Mouse (Mus musculus) limb, embryonic 14.5 days (tissue): ENCODE data around the gene Rbbp4. TPM values are rescaled to one million over a fixed set of nuclear protein-coding genes. Genes with fewer than 3 reads are reported as not detected.
"Not testable (repeated sequence)": the region's sequence is repeated elsewhere in the genome, so short reads cannot be mapped to it uniquely, and the experiment has no call there.

ENCODE experiments used
- ATAC-seq: fragments of 200-750 bp; cut with Nextera tagmentation; 2 replicates; pipeline ENCODE4 v1.8.0; 2017; ENCODE audit warnings: low read depth, moderate number of reproducible peaks, moderate TSS enrichment; ENCODE audit not compliant: low FRiP score
- DNase-seq: peaks from one replicate; pipeline ENCODE4 v3.0.0-alpha.2; 2015; ENCODE audit warnings: low spot score
- H3K27ac ChIP-seq: fragments of 300-500 bp; sonication (generic); replicated peaks from 2 replicates; pipeline ENCODE4 v1.5.1; 2014; ENCODE audit warnings: low read depth, mild to moderate bottlenecking, low read length, moderate library complexity, mixed read lengths
- H3K27me3 ChIP-seq: fragments of 300-500 bp; sonication (generic); 2 replicates; pipeline ENCODE4 v1.6.1; 2014; ENCODE audit warnings: low read length, mixed read lengths; ENCODE audit not compliant: control insufficient read depth, insufficient read depth
- H3K36me3 ChIP-seq: fragments of 300-500 bp; sonication (generic); 2 replicates; pipeline ENCODE4 v1.6.1; 2014; ENCODE audit warnings: mild to moderate bottlenecking, low read length, moderate library complexity, mixed read lengths; ENCODE audit not compliant: control insufficient read depth, insufficient read depth
- H3K4me1 ChIP-seq: fragments of 300-500 bp; sonication (generic); 2 replicates; pipeline ENCODE4 v1.6.1; 2014; ENCODE audit warnings: antibody characterized with exemption, low read length, mixed read lengths; ENCODE audit not compliant: control insufficient read depth, insufficient read depth
- H3K4me2 ChIP-seq: fragments of 300-500 bp; sonication (generic); replicated peaks from 2 replicates; pipeline ENCODE4 v1.6.1; 2014; ENCODE audit warnings: low read depth, mild to moderate bottlenecking, low read length, moderate library complexity; ENCODE audit not compliant: severe bottlenecking
- H3K4me3 ChIP-seq: fragments of 300-500 bp; sonication (generic); replicated peaks from 2 replicates; pipeline ENCODE4 v1.5.1; 2014; ENCODE audit warnings: low read length
- H3K9ac ChIP-seq: fragments of 300-500 bp; sonication (generic); 2 replicates; pipeline ENCODE4 v1.6.1; 2014; ENCODE audit warnings: mild to moderate bottlenecking, low read depth, low read length, moderate library complexity; ENCODE audit not compliant: severe bottlenecking
- H3K9me3 ChIP-seq: fragments of 300-500 bp; sonication (generic); 2 replicates; pipeline ENCODE4 v1.6.1; 2016; ENCODE audit warnings: low read length; ENCODE audit not compliant: control insufficient read depth
- POLR2A ChIP-seq: fragments of 200-500 bp; IDR thresholded peaks from 2 replicates; pipeline ENCODE4 v1.8.0; 2012; ENCODE audit warnings: inconsistent platforms, mild to moderate bottlenecking, moderate library complexity, borderline replicate concordance; ENCODE audit not compliant: insufficient read depth, insufficient read length; ENCODE audit errors: extremely low read depth
- WGBS: fragments of 180-500 bp; shearing (Covaris S2); extraction: QIAGEN DNeasy Blood & Tissue Kit; methylation state at CpG from one replicate; pipeline ENCODE4 v1.1.7; 2014; 5-methylcytosine and 5-hydroxymethylcytosine counted together
- polyA plus RNA-seq, 2 experiments: library from polyadenylated mRNA; depleted of rRNA in 1 of 2; stranded (reverse) in 1 of 2; unstranded in 1 of 2; fragments of >200 nt; fragmentation: Nextera tagmentation in 1 of 2; extraction: Ambion mirVana in 1 of 2; gene quantifications; 2 replicates each; pipeline versions ENCODE4 v1.2.1 to v1.2.3; 2012 to 2014

The Rbbp4 gene
- polyA plus RNA-seq, 2 experiments, result 128 to 331 TPM

DNA sequence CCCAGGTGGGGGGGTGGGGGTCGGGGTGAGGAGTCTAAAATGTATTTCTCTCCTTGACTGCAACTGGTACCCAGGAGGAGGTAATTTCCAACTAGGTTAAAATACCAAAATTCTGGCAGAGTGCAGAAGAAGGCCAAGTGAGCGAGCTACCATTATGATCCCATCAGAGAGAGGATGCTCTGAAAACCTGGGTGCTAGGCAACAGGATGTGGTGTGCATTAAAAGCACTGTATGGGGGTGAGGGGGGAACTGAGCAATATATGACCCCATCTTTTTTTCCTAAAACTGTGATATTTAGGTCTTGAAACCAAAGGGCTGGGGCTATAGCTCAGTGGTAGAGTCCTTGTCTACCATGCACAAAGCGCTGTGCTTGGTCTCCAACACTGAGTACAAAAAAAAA lies 29.2 kb upstream of the Rbbp4 start:
- TF ChIP-seq POLR2A, result no peak

DNA sequence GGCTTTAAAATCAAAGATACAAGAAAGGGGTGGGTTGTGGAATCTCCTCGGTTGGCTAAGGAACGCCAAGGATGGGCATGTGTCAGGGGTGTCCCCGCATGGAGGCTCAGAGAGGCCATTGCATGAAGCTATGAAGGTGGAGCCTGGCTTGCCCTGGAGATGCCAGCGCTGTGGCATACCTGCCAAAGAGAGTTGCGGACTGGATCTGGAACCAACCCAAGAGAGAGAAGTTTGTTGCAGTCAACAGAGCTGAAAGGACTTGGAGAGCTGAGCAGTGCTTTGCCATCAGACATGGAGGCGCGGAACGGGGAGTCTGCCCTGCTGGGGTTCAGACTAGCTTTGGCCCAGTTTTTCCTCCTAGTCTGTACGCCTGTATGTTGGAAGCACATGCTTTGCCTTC lies 28.3 kb upstream of the Rbbp4 start:
- Histone ChIP-seq H3K27ac (no peak overlapping the region), H3K4me2 (no peak overlapping the region), H3K4me1 (no peaks in the 10 kb centered on the region), H3K9ac (no peak overlapping the region), H3K36me3 (peaks cover 25% of the 10 kb centered on the region), H3K9me3 (no peaks in the 10 kb centered on the region), H3K4me3 (no peak overlapping the region), H3K27me3 (no peaks in the 10 kb centered on the region)
- no peak for DNase-seq
- ATAC-seq, result no peak
- 90% methylated on average over 9 of the region's 9 CpGs for WGBS
- TF ChIP-seq POLR2A, result no peak

More for the DNA sequence above, 29.2 kb upstream of the Rbbp4 start:
- Histone ChIP-seq H3K36me3 (peaks cover 23% of the 10 kb centered on the region), H3K27me3 (no peaks in the 10 kb centered on the region), H3K4me3 (no peak overlapping the region), H3K4me2 (no peak overlapping the region), H3K4me1 (no peaks in the 10 kb centered on the region), H3K9me3 (no peaks in the 10 kb centered on the region), H3K27ac (no peak overlapping the region), H3K9ac (no peak overlapping the region)
- DNase-seq (no peak), ATAC-seq (no peak)
- WGBS, result 91% methylated on average over 3 of the region's 3 CpGs

DNA sequence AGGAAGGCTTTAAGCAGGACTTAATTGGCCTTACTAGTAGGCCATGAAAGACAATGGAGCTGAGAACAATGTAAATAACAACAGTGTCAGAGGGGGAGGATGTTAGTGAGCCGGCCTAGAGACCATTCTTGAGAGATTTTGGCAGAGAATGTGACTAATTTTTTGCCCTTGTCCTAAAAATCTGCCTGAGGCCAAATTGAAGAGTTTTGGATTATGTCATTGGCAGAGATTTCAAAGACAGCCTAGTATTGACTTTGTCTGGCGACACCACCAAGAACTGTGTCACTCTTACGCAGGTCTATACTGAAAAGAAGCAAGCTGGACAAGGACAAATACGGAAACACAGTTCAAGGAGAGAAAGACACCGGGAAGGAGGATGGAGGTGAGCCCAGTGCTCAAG lies 27.6 kb upstream of the Rbbp4 start:
- no peak overlapping the region for H3K27ac ChIP-seq
- WGBS, result 80% methylated on average over 5 of the region's 5 CpGs

DNA sequence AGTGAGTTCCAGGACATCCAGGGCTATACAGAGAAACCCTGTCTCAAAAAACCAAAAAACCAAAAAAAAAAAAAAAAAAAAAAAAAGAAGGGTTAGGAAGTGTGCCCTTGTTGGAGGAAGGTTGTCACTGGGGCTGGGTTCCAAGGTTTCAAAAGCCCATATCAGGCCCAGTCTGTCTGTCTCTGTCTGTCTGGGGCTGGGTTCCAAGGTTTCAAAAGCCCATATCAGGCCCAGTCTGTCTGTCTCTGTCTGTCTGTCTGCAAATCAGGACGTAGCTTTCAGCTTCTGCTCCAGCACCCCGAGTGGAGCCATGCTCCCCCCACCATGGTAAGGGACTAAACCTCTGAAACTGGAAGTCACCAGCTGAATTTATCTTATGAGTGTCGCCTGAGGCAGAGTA lies 27.1 kb upstream of the Rbbp4 start:
- not testable (repeated sequence) for H3K9ac ChIP-seq, H3K27ac ChIP-seq, ATAC-seq, H3K9me3 ChIP-seq, H3K27me3 ChIP-seq, H3K4me1 ChIP-seq, H3K4me2 ChIP-seq, H3K4me3 ChIP-seq, DNase-seq
- H3K36me3 ChIP-seq, result peaks cover 32% of the 10 kb centered on the region
- 94% methylated on average over 3 of the region's 3 CpGs for WGBS

More for the DNA sequence above, 27.6 kb upstream of the Rbbp4 start:
- Histone ChIP-seq H3K4me2 (no peak overlapping the region), H3K9ac (no peak overlapping the region), H3K9me3 (no peaks in the 10 kb centered on the region), H3K4me1 (no peaks in the 10 kb centered on the region), H3K4me3 (no peak overlapping the region), H3K27me3 (no peaks in the 10 kb centered on the region), H3K36me3 (peaks cover 29% of the 10 kb centered on the region)
- ATAC-seq (no peak), DNase-seq (no peak)
- no peak for TF ChIP-seq POLR2A

DNA sequence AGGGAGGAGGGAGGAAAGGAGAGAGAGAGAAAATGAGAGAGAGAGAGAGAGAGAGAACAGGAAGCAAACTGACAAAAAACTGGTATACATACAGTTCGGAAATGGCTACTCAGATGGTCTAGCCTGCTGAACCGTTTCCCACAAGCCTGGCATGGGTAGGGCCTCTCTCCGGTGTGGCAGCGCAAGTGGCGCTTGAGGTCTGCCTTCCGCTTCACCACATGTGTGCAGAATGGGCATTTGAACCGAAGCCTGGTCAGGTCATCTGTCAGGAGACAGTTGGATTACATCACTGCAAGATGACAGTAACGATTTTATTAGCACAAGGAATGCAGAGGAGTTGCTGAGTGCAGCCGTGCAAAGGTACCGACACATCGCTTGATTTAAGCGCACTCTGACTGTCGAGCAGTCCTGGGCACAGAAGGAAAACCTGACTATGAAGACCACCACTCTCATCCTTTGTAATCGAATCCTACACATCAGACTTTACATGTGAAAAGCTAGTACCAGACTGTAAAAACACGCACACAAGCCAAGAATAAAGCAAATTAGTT lies 22.5 kb upstream of the Rbbp4 start:
- DNase-seq (no peak), ATAC-seq (no peak)
- H3K4me2 ChIP-seq, result no peak overlapping the region
- H3K4me1 ChIP-seq, result no peaks in the 10 kb centered on the region
- 84% methylated on average over 15 of the region's 15 CpGs for WGBS
- H3K27me3 ChIP-seq, result no peaks in the 10 kb centered on the region
- no peak for TF ChIP-seq POLR2A
- H3K27ac ChIP-seq, result no peak overlapping the region
- H3K4me3 ChIP-seq, result no peak overlapping the region
- H3K9ac ChIP-seq, result no peak overlapping the region
- no peaks in the 10 kb centered on the region for H3K9me3 ChIP-seq
- peaks cover 50% of the 10 kb centered on the region for H3K36me3 ChIP-seq

DNA sequence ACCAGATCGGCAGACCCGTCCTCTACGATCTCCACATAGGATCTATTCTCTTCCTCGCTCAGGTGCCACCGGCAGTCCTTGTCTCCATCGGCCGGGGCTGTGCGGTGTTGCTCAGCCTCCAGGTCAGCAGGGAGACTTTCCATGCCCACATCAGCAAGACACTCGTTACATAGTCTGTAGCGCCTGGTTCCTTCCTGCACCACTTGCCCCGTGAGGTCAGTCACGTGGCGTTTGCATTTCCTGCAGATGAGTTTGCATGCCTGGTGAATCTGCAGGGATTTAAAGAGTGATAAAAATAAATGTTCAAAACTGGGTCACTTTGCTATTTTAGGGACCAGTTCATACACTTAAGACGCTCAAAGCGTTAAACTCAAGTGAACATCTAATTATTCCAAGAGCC lies 19.1 kb upstream of the Rbbp4 start:
- Histone ChIP-seq H3K4me3 (no peak overlapping the region), H3K4me1 (no peaks in the 10 kb centered on the region), H3K27ac (no peak overlapping the region), H3K9ac (no peak overlapping the region), H3K4me2 (no peak overlapping the region), H3K9me3 (no peaks in the 10 kb centered on the region), H3K36me3 (peaks cover 46% of the 10 kb centered on the region), H3K27me3 (no peaks in the 10 kb centered on the region)
- WGBS, result 75% methylated on average over 15 of the region's 15 CpGs
- ATAC-seq, result no peak
- DNase-seq, result no peak
- no peak for TF ChIP-seq POLR2A
